Mouse (Mus musculus) heart, adult 2 months (tissue): Measurements from ENCODE around the gene Fbln1. TPM values are rescaled to one million over a fixed set of nuclear protein-coding genes. Genes with fewer than 3 reads are reported as not detected.
A peak's percentile ranks its signal among the peaks of the same experiment; 100 is the strongest.

Experiments used
- DNase-seq, 2 experiments: peaks; one replicate each; pipeline ENCODE4 v3.0.0; 2021
- H3K27ac ChIP-seq: fragments of 200-600 bp; 2 replicates; pipeline ENCODE4 v1.8.1; 2022
- H3K27me3 ChIP-seq: fragments of 200-500 bp; 2 replicates; pipeline ENCODE4 v1.6.1; 2012; ENCODE audit warnings: mild to moderate bottlenecking, low read length, inconsistent platforms, mixed read lengths; ENCODE audit not compliant: control insufficient read depth, insufficient read depth
- H3K36me3 ChIP-seq: fragments of 200-500 bp; 2 replicates; pipeline ENCODE4 v1.6.1; 2012; ENCODE audit warnings: low read length, inconsistent platforms; ENCODE audit not compliant: control insufficient read depth, insufficient read depth
- H3K4me1 ChIP-seq: fragments of 200-500 bp; 2 replicates; pipeline ENCODE4 v1.6.1; 2011; ENCODE audit warnings: low read length; ENCODE audit not compliant: control insufficient read depth, insufficient read depth
- H3K4me3 ChIP-seq: fragments of 200-600 bp; 2 replicates; pipeline ENCODE4 v1.8.1; 2022
- H3K79me2 ChIP-seq: fragments of 200-500 bp; replicated peaks from 2 replicates; pipeline ENCODE4 v1.6.1; 2012; ENCODE audit warnings: mild to moderate bottlenecking, inconsistent platforms, low read length, moderate library complexity, mixed read lengths; ENCODE audit not compliant: control insufficient read depth, insufficient read depth
- H3K9ac ChIP-seq: fragments of 200-500 bp; 2 replicates; pipeline ENCODE4 v1.6.1; 2012; ENCODE audit warnings: low read depth, mild to moderate bottlenecking, control low read depth, inconsistent platforms, low read length, mixed read lengths
- CTCF ChIP-seq: fragments of 200-600 bp; IDR thresholded peaks from 2 replicates; pipeline ENCODE4 v1.8.1; 2022; ENCODE audit warnings: antibody characterized with exemption, mild to moderate bottlenecking, moderate library complexity
- EP300 ChIP-seq: fragments of 200-500 bp; IDR thresholded peaks from 2 replicates; pipeline ENCODE4 v1.6.1; 2011; ENCODE audit warnings: low read depth, low read length, control low read depth; ENCODE audit not compliant: insufficient read depth
- POLR2A ChIP-seq: fragments of 200-500 bp; IDR thresholded peaks from 2 replicates; pipeline ENCODE4 v1.6.1; 2011; ENCODE audit warnings: mild to moderate bottlenecking, low read depth, low read length, control low read depth; ENCODE audit not compliant: insufficient read depth
- WGBS: fragments of 180-500 bp; shearing (Covaris S2); methylation state at CpG from one replicate; pipeline ENCODE4 v1.1.7; 2018; 5-methylcytosine and 5-hydroxymethylcytosine counted together
- intact Hi-C: fragments of 180-260 bp; cut with DNase I; formaldehyde crosslinking; loops from one replicate; pipeline ENCODE4 v1.15.1; 2025
- polyA plus RNA-seq: library from polyadenylated mRNA; depleted of rRNA; stranded (reverse); fragments of >200 nt; gene quantifications from 2 replicates; pipeline ENCODE4 v1.2.3, GENCODE M21; 2012
- total RNA-seq, 2 experiments: library from RNA; stranded (reverse); gene quantifications; 2 replicates each; pipeline ENCODE4 v1.2.3; 2021

Fbln1 gene
- total and polyA plus RNA-seq, 3 experiments = 88.9 to 174 (median 96.1) TPM

- H3K36me3 ChIP-seq = no peaks in the 10 kb centered on the region
- H3K27ac ChIP-seq = no peak overlapping the region
- no peaks in the 10 kb centered on the region for H3K79me2 ChIP-seq
- no peak for DNase-seq
- H3K4me1 ChIP-seq = peaks cover 10% of the 10 kb centered on the region
- no peak overlapping the region for H3K4me3 ChIP-seq
- 92% methylated on average over 5 of the region's 5 CpGs for WGBS
- TF ChIP-seq CTCF (no peak), EP300 (no peak), POLR2A (no peak)
- H3K27me3 ChIP-seq = no peaks in the 10 kb centered on the region
- intact Hi-C loops = no loop called here
- no peak overlapping the region for H3K9ac ChIP-seq
Observed at GRCm38 (mm10) chr15:85246016-85246415, 40.3 kb downstream of the Fbln1 start.

- WGBS = 54% methylated on average over 6 of the region's 6 CpGs
- no peaks in the 10 kb centered on the region for H3K36me3 ChIP-seq
- intact Hi-C loops = no loop called here
Observed at GRCm38 (mm10) chr15:85246936-85247335, 41.2 kb downstream of the Fbln1 start.

GRCm38 (mm10) chr15:85248311-85248710 is 42.6 kb downstream of the Fbln1 start:
- WGBS = 95% methylated on average over 5 of the region's 5 CpGs
- Histone ChIP-seq H3K4me3 (no peak overlapping the region), H3K9ac (no peak overlapping the region), H3K27me3 (no peaks in the 10 kb centered on the region), H3K79me2 (no peaks in the 10 kb centered on the region), H3K36me3 (no peaks in the 10 kb centered on the region), H3K27ac (no peak overlapping the region), H3K4me1 (peaks cover 10% of the 10 kb centered on the region)
- no peak for DNase-seq
- intact Hi-C loops = no loop called here
- TF ChIP-seq EP300 = no peak
- no peak for TF ChIP-seq CTCF
- no peak for TF ChIP-seq POLR2A

More at GRCm38 (mm10) chr15:85246936-85247335, 41.2 kb downstream of the Fbln1 start:
- no peaks in the 10 kb centered on the region for H3K79me2 ChIP-seq
- H3K4me1 ChIP-seq = peaks cover 10% of the 10 kb centered on the region
- no peaks in the 10 kb centered on the region for H3K27me3 ChIP-seq
- TF ChIP-seq CTCF (no peak), EP300 (no peak)
- no peak for DNase-seq
- no peak overlapping the region for H3K4me3 ChIP-seq
- no peak overlapping the region for H3K27ac ChIP-seq
- H3K9ac ChIP-seq = no peak overlapping the region

GRCm38 (mm10) chr15:85249252-85249651 is 43.5 kb downstream of the Fbln1 start:
- WGBS = 54% methylated on average over 5 of the region's 5 CpGs
- intact Hi-C loops = loop anchor here (1.0 kb wide), 1 partner anchor 98 kb away; no protein-coding TSS in a partner anchor
- Histone ChIP-seq H3K4me3 (no peak overlapping the region), H3K36me3 (no peaks in the 10 kb centered on the region), H3K27me3 (no peaks in the 10 kb centered on the region), H3K79me2 (no peaks in the 10 kb centered on the region), H3K4me1 (peaks cover 10% of the 10 kb centered on the region), H3K27ac (no peak overlapping the region), H3K9ac (no peak overlapping the region)
- peak in 1 of 2 experiments; percentile 41 for DNase-seq
- TF ChIP-seq CTCF = peak; percentile 81
- TF ChIP-seq POLR2A = no peak
- 0 out of 2 replicates have a peak, but pooled peaks have one; percentile 47 for TF ChIP-seq EP300

GRCm38 (mm10) chr15:85250436-85250835 is 44.7 kb downstream of the Fbln1 start:
- H3K27ac ChIP-seq = no peak overlapping the region
- DNase-seq = no peak
- no peaks in the 10 kb centered on the region for H3K79me2 ChIP-seq
- H3K4me1 ChIP-seq = peaks cover 6% of the 10 kb centered on the region
- 57% methylated on average over 2 of the region's 2 CpGs for WGBS
- H3K9ac ChIP-seq = no peak overlapping the region
- H3K4me3 ChIP-seq = no peak overlapping the region
- no peaks in the 10 kb centered on the region for H3K27me3 ChIP-seq
- intact Hi-C loops = no loop called here
- TF ChIP-seq EP300 (no peak), POLR2A (no peak), CTCF (no peak)
- H3K36me3 ChIP-seq = no peaks in the 10 kb centered on the region

- no peak for TF ChIP-seq CTCF
- 0 out of 2 replicates have a peak, but pooled peaks have one; percentile 8 for TF ChIP-seq EP300
- TF ChIP-seq POLR2A = no peak
- 74% methylated on average over 6 of the region's 6 CpGs for WGBS
- no peak overlapping the region for H3K27ac ChIP-seq
- H3K9ac ChIP-seq = no peak overlapping the region
- peak in 1 of 2 experiments; percentile 43 for DNase-seq
- no peaks in the 10 kb centered on the region for H3K79me2 ChIP-seq
- no peak overlapping the region for H3K4me3 ChIP-seq
- H3K36me3 ChIP-seq = no peaks in the 10 kb centered on the region
- intact Hi-C loops = no loop called here
- peaks cover 2% of the 10 kb centered on the region for H3K4me1 ChIP-seq
- no peaks in the 10 kb centered on the region for H3K27me3 ChIP-seq
Observed at GRCm38 (mm10) chr15:85252476-85252875, 46.7 kb downstream of the Fbln1 start.
